Mouse (Mus musculus) skeletal muscle tissue, adult 2 months (tissue): ENCODE measurements around the gene Adgrg1.

Source experiments
- DNase-seq: peaks from one replicate; pipeline ENCODE4 v3.0.0-alpha.2; 2012; ENCODE audit warnings: low read depth, low spot score

The Adgrg1 gene

DNA sequence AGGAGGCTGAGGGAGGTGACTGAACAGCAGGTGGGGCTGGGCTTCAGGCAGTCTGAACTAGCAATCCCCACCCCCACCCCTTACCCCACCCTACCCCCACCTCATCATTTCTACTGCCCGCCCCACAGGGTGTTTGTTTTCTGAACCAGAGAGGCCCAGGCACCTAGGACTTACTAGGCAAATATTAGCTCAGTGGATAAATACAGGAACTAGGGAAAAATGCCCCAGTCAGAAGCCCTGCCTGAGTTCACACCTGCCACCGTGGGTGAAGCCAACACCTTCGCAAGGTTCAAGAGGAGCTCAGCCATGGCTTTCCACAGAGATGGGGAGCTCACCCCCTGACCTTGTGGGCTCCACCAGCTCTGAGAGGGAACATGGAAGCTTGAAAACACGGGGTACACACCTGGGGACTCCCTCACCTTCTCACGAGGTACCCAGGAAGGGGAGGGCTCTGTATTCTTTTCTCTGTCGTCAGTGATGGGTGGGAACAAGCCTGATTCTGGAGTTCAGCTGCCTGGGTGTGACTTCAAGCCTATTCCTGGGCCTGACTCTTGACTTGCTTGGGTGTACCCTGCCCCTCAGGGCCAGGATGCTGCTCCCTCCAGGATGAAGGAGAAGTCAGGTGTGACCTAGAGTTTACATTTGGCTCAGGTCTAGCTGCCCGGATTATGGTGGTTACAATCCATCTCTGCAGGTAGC, at the start of gene Adgrg1:
Adgrg1 (plus strand) TSS at position 285 of the 699 bp plus-strand sequence.
- no peak for DNase-seq

GRCm38 (mm10) chr8:94928227-94928626, 46.3 kb upstream of the Adgrg1 start:
- DNase-seq = no peak

DNA sequence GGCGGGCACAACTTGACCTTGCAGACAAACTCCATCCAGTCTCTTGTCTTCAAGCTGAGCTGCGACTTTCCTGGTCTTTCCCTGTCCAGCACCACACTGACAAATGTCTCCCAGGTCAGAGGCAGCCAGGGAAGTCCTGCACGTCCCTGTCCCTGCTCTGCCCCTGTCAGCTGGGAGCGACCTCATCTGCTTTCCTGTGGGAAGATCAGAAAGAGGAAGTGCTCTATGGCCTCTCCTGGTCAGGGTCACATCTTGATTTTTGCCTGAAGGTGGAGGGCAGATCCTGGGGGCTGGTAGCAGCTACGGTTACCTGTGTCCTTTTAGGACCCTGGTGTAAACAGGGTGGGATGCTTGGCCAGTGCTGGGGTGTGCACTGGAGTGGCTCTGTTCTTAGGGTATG, 40.6 kb upstream of the Adgrg1 start:
- no peak for DNase-seq

DNA sequence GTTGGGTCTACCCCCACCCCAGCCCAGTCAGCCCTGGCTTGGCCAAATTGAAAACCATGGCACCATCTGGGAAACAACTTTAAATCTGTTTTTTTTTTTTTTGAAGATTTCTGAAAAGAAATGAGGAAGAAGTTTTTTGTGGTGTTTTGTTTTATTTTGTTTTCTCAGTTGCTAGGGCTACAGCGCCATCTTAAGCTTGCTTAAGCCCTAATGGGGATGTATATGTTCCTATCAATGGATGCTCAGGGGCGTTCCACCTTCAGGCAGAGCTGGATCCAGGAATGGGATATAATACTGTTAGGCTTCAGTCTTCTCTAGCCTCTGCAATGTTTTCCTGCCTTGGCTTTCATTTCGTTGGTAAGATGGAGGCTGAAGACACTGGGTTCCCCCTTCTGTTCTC, 39.4 kb upstream of the Adgrg1 start:
- no peak for DNase-seq

GRCm38 (mm10) chr8:94942566-94942965, 32.0 kb upstream of the Adgrg1 start:
- DNase-seq = no peak

DNA sequence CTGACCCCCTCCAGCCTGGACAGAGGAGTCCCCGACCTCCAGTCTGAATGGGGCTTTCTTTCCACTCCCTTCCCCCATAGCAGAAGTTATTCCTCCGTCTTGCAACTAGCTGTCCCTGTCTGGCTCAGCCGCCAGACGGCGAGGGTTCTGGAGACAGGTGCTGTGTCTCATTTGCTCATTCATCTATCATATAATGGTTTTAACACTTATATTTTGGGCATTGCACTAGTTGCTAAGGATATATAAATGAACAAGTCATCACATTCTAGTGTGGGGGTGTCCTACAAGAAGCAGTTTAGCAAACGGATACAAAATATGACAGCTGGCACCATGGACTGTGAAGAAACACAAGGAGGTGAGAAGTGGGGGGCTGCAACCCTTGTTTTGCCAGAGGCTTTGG, 29.4 kb upstream of the Adgrg1 start:
- DNase-seq = no peak

GRCm38 (mm10) chr8:94948421-94948820, 26.1 kb upstream of the Adgrg1 start:
- DNase-seq = no peak

DNA sequence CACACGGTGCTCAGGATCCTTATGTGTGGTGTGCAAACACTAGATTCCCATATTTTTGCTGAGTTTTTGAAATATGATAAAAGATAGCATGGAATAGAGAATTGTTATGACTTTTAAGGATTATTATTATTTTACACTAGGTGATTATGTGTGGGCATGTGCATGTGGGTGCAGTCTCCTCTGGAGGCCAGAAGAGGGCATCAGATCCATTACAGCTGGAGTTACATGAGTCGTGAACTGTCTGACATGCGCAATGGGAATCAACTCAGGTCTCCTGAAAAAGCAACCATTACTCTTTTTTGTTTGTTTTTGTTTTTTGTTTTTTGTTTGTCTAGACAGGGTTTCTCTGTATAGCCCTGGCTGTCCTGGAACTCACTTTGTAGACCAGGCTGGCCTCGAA, 25.5 kb upstream of the Adgrg1 start:
- no peak for DNase-seq

GRCm38 (mm10) chr8:94950046-94950445, 24.5 kb upstream of the Adgrg1 start:
- DNase-seq = peak; percentile 73

GRCm38 (mm10) chr8:94950458-94950857, 24.1 kb upstream of the Adgrg1 start:
- DNase-seq = no peak

DNA sequence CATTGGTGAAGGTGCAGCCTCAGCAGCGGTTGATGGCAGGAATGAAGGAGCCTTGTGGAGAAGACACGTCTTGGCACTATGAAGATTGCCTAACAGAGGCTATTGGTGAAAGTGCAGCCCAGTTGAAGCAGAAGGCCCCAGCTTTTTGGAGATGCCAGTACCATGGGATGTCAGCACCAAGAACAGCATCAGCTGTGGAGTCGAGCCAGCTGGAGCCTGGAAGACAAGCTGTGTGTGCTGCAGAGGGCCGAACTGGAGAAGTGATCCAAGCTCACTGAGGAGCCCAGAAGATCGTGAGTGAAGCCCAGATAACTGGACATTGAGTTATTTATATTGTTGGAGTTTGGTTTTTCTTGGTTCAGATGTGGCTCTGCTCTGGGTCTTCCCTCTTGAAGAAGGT, 22.5 kb upstream of the Adgrg1 start:
- DNase-seq = no peak

GRCm38 (mm10) chr8:94953624-94954367, 20.8 kb upstream of the Adgrg1 start:
- DNase-seq = no peak

DNA sequence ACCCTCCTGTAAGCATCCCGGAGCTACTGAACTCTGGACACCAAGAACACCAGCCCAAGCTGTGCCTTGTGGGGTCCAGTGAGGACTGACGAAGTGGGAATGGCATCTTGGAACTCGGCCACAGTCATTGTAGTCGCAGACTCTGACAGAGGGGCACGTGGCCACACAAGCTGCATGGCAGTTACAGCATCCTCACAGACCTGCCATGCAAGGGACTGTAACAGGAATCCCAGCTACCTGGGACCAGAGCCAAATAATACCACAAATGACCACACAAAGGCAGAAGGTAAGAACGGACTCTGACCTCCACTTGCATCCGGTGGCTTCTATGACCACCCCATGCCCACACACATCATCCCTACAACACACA, 20.2 kb upstream of the Adgrg1 start:
- no peak for DNase-seq

DNA sequence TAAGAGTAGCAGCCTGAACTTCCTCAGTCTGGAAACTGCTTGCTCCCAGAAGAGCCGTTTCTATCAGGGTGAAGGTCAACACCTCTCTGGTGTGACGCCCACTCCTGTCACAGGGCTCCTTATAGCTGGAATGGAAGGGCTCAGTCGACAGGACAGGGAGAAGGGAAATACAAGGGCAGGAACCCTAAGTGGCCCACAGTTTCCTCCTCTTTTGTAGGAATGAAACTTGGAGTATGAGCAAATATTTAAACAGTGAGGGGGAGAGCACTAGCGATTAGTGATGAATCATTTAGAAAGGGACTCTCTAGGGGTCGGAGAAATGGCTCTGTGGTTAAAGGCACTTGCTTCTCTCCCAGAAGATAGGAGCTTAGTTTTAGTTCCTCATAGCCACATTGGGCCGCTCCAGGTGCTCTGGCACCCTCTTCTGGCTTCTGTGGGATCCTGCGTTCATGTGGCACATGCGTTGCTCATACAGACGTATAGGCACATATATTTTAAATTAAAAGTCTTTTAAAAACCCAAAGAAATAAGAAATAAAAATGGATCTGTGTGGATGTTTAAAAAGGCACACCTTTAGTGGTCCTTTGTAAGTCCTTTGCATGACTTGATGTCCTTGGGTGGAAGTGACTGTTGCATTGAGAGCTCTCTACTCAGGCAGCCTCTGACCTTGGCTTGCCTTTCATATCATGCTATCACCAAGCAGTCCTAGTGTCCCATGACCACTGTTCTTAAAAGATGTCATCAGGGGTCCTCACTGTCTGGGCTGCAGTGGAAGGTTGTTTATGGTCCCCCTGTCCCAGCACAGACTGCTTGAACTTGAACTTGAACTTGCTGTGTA, 19.4 kb upstream of the Adgrg1 start:
- no peak for DNase-seq

DNA sequence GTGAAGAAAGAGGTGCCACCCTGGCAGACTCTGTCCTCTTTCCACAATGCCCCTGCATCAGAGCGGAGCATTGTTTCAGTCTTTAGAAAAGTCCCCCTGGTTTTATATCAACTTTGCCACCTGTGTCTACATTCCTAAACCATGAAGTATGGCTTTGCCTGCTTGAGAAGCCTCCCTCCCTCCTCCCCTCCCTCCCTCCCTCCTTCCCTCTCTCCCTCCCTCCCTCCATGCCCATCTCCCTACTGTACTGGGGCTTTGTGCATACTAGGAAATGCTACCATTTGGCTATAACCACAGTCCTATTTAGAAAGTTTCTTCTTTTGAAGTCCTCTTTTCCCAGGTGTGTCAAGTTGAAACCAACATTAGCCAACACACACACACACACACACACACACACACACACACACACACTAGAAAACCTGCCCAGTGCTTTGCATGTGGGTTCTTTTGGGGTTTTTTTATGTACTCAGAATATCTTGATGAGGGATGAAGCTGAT, 18.4 kb upstream of the Adgrg1 start:
- DNase-seq = no peak

GRCm38 (mm10) chr8:94962201-94962600, 12.3 kb upstream of the Adgrg1 start:
- DNase-seq = no peak

GRCm38 (mm10) chr8:94964828-94965227, 9.7 kb upstream of the Adgrg1 start:
- DNase-seq = no peak

GRCm38 (mm10) chr8:94966578-94966977, 8.0 kb upstream of the Adgrg1 start:
- no peak for DNase-seq

GRCm38 (mm10) chr8:94967071-94967470, 7.5 kb upstream of the Adgrg1 start:
- no peak for DNase-seq

DNA sequence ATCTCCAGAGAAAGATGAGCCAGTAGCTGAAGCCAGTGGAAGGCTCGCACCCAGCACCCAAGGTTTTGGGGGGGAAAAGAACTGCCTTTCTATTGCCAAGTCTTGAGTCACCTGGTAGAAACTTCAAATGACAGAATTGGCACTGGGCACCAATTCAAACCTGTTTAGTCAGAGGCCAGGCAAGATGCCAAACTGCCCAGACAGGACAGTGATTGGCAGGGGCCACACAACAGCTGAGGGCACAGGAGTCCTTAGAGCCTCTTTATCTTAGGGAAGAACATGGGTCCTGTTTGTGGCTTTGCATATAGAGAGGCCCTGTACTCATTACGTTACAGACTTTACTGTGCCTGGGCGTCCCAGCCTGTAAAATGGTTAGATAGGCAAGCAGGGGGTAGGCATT, 7.0 kb upstream of the Adgrg1 start:
- DNase-seq = no peak

DNA sequence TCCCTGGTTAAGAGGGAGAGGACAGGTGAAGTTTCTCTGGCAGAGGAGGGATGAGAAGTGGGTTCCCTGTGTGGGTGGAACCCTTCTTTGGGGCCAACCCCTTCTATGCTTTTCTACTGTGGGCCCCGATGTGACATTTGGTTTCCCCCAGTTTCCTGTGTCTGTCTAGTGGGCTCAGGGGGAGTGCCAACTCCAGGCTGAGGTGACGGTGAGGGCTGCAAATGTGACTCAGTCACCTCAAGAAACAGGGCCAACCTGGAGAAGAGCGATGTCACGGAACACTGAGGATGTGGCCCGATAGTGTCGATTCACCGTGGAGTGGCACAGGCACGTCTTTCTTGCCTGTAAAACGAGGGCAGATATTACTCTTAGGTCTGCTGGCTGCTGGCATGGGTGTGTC, 1.3 kb upstream of the Adgrg1 start:
- no peak for DNase-seq

- no peak for DNase-seq
These were observed 765 bp upstream of the Adgrg1 start for GRCm38 (mm10) chr8:94973786-94974185.
